Mouse (Mus musculus): ENCODE measurements at regions not wholly inside any gene's neighbourhood (a gene's known extent, or its start where the extent isn't known, plus 50 kb on each side); places are given as distances from the start of the nearest gene placed in this dataset.
A peak's percentile ranks its signal among the peaks of the same experiment; 100 is the strongest.

DNA sequence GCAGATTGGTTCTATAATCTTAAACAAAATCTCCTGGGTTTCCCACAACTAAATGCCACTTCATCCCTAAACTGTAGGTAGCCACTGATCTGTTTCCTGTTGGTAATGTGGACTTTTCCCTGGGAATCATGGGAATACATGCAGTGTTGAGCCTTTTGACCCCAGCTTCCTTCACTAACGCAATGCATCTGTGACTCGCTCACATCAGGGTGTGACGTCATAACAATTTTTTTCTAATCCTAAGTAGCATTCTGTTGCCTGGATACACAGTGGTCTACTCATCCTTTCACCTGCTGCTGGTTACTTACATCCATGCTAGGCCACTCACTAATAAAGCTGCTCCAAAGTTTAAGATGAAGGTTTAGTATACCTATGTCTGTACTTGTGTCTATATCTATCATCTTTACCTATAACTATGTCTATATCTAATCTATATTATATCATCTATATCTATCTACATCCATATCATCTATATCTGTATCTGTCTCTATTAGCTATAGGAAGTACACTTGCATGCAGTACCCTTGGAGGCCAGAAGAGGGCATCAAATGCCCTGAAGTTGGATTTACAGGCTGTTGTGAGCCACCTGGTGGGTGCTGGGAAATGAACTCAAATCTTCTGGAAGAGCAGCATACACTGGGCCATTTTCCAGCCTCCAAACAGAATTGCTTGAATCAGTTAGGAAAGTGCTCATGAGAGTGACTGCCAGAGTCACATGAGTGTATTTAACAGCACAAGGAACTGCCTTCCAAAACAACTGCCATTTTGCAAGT is 157.5 kb upstream of the Rpl34 start:
- no peak for DNase-seq
- Histone ChIP-seq H3K27me3 (ENCODE audit: control insufficient read depth, insufficient read depth, low read length) (no peaks in the 10 kb centered on the region), H3K27ac (ENCODE audit: insufficient read depth, low read length) (no peak overlapping the region), H3K4me3 (replicated peaks; ENCODE audit: insufficient read depth, low read depth, low read length) (no peak overlapping the region), H3K4me1 (ENCODE audit: control insufficient read depth, insufficient read depth, low read length) (no peaks in the 10 kb centered on the region)
- WGBS, result 88% methylated on average over 3 of the region's 3 CpGs
- TF ChIP-seq POLR2A (IDR thresholded peaks at IDR 0.05; ENCODE audit: borderline replicate concordance, insufficient read depth, low read length) (no peak), CTCF (IDR thresholded peaks at IDR 0.05; ENCODE audit: borderline replicate concordance, insufficient read depth, low read depth, low read length) (0 out of 2 replicates have a peak, but pooled peaks have one; percentile 16)

DNA sequence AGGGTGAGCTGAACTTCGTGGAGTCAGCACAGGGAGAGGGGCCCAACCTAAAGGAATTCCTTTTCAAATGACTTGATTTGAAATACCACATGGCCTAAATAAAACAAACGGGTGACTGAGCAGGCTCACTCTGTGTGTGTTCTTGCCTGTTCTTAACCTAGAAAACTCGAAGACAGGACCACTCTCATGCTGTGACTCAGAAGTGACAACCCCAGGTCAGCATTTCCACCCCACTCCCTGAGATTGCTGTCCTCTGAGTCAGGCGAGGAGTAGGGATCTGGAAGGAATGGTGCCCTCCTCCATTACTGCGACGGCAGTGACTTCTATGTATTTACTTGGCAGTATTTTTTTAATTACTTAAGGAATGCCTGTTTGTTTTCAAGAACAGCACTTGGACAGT is 155.8 kb upstream of the Rpl34 start:
- H3K4me3 ChIP-seq (replicated peaks; ENCODE audit: insufficient read depth, low read depth, low read length), result no peak overlapping the region
- H3K27ac ChIP-seq (ENCODE audit: insufficient read depth, low read length), result no peak overlapping the region
- DNase-seq, result no peak
- H3K4me1 ChIP-seq (ENCODE audit: control insufficient read depth, insufficient read depth, low read length), result no peaks in the 10 kb centered on the region
- TF ChIP-seq POLR2A (IDR thresholded peaks at IDR 0.05; ENCODE audit: borderline replicate concordance, insufficient read depth, low read length) (no peak), CTCF (IDR thresholded peaks at IDR 0.05; ENCODE audit: borderline replicate concordance, insufficient read depth, low read depth, low read length) (no peak)
- H3K27me3 ChIP-seq (ENCODE audit: control insufficient read depth, insufficient read depth, low read length), result no peaks in the 10 kb centered on the region
- WGBS, result 53% methylated on average over 6 of the region's 6 CpGs

DNA sequence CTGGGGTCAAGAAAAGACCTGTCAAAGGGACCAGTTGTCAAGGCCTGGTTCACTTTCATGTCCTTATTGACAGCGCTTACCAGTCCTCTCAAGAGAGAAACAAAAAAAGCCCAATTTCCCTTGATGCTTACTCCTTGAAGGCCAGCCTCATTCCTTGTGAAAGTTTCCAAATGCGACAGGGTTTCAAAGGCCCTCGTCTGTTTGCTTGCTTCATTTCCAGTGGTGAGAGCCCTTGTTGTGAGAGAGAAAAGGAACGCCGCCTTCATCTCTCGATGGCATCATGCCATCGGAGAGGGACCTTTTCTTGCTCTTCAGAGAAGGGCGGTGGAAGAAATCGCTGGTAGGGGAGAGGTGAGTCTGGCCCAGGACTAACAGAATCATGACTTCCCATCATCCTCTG is 154.2 kb upstream of the Rpl34 start:
- 86% methylated on average over 9 of the region's 9 CpGs for WGBS
- Histone ChIP-seq H3K4me1 (ENCODE audit: control insufficient read depth, insufficient read depth, low read length) (no peaks in the 10 kb centered on the region), H3K4me3 (replicated peaks; ENCODE audit: insufficient read depth, low read depth, low read length) (no peak overlapping the region), H3K27ac (ENCODE audit: insufficient read depth, low read length) (no peak overlapping the region), H3K27me3 (ENCODE audit: control insufficient read depth, insufficient read depth, low read length) (no peaks in the 10 kb centered on the region)
- DNase-seq, result no peak
- TF ChIP-seq CTCF (IDR thresholded peaks at IDR 0.05; ENCODE audit: borderline replicate concordance, insufficient read depth, low read depth, low read length), result no peak
- TF ChIP-seq POLR2A (IDR thresholded peaks at IDR 0.05; ENCODE audit: borderline replicate concordance, insufficient read depth, low read length), result no peak

DNA sequence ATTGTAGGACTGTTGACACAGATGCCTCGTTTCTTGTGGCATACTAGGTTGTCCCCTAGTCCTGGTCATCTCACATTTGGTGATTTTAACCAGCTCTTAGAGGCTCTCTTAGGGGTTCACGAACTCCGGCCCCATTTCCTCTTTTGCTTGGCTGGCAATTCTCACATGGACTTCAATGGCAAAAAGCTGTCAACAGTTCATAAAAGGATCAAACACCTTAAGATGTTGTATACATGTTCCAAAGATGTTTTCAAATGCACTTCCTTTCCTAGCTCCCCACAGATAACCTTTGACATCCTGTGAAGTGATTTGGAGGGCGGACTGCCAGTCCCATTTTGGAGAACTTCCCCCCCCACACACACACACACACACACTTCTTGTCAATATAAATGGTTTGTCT is 153.7 kb upstream of the Rpl34 start:
- TF ChIP-seq CTCF (IDR thresholded peaks at IDR 0.05; ENCODE audit: borderline replicate concordance, insufficient read depth, low read depth, low read length) (no peak), POLR2A (IDR thresholded peaks at IDR 0.05; ENCODE audit: borderline replicate concordance, insufficient read depth, low read length) (no peak)
- DNase-seq, result no peak
- no peaks in the 10 kb centered on the region for H3K4me1 ChIP-seq (ENCODE audit: control insufficient read depth, insufficient read depth, low read length)
- 87% methylated on average over 4 of the region's 4 CpGs for WGBS
- no peak overlapping the region for H3K4me3 ChIP-seq (replicated peaks; ENCODE audit: insufficient read depth, low read depth, low read length)
- H3K27me3 ChIP-seq (ENCODE audit: control insufficient read depth, insufficient read depth, low read length), result no peaks in the 10 kb centered on the region
- H3K27ac ChIP-seq (ENCODE audit: insufficient read depth, low read length), result no peak overlapping the region

DNA sequence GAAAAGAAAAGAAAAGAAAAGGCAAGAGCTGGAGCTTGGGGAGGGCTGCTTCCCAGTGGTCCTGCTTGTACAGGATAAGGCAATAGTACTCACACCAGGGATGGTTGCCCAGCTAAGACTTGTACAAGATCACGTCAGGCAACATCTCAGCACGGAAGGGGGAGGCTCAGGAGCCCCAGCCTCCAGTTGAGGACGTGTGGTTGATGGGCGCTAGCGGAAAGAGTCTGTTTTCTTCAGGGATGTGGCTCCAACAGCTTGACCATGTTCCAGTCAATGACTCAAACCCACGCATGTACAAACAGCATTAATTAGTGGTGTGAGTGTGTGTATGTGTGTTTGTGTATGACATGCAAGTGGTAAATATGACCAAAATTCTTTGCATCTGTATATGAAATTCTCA is 153.1 kb upstream of the Rpl34 start:
- no peak for DNase-seq
- H3K27me3 ChIP-seq (ENCODE audit: control insufficient read depth, insufficient read depth, low read length), result no peaks in the 10 kb centered on the region
- H3K4me3 ChIP-seq (replicated peaks; ENCODE audit: insufficient read depth, low read depth, low read length), result no peak overlapping the region
- WGBS, result 82% methylated on average over 6 of the region's 6 CpGs
- H3K27ac ChIP-seq (ENCODE audit: insufficient read depth, low read length), result no peak overlapping the region
- no peaks in the 10 kb centered on the region for H3K4me1 ChIP-seq (ENCODE audit: control insufficient read depth, insufficient read depth, low read length)
- TF ChIP-seq POLR2A (IDR thresholded peaks at IDR 0.05; ENCODE audit: borderline replicate concordance, insufficient read depth, low read length) (no peak), CTCF (IDR thresholded peaks at IDR 0.05; ENCODE audit: borderline replicate concordance, insufficient read depth, low read depth, low read length) (no peak)

DNA sequence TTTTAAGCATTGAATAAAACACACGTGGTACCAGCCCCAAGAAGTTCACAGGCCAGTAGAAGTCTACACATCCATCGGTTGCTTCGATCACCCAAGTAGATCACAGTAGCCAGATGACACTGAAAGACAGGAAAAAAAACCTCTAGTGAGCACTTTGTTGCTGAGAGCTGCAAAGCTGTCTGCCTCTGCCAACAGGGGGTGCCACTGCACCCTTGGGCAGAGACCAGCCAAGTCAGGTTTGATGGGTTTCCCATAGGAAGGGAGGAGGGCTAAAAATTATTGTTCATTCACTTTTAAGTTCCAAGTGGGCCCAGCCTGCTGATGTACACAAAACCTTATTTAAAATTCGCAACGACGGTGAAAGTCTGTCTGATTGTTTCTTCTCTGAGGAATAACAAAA is 150.3 kb upstream of the Rpl34 start:
- H3K27ac ChIP-seq (ENCODE audit: insufficient read depth, low read length), result no peak overlapping the region
- no peaks in the 10 kb centered on the region for H3K27me3 ChIP-seq (ENCODE audit: control insufficient read depth, insufficient read depth, low read length)
- DNase-seq, result no peak
- 58% methylated on average over 6 of the region's 6 CpGs for WGBS
- no peak overlapping the region for H3K4me3 ChIP-seq (replicated peaks; ENCODE audit: insufficient read depth, low read depth, low read length)
- H3K4me1 ChIP-seq (ENCODE audit: control insufficient read depth, insufficient read depth, low read length), result no peaks in the 10 kb centered on the region
- TF ChIP-seq POLR2A (IDR thresholded peaks at IDR 0.05; ENCODE audit: borderline replicate concordance, insufficient read depth, low read length) (no peak), CTCF (IDR thresholded peaks at IDR 0.05; ENCODE audit: borderline replicate concordance, insufficient read depth, low read depth, low read length) (no peak)

DNA sequence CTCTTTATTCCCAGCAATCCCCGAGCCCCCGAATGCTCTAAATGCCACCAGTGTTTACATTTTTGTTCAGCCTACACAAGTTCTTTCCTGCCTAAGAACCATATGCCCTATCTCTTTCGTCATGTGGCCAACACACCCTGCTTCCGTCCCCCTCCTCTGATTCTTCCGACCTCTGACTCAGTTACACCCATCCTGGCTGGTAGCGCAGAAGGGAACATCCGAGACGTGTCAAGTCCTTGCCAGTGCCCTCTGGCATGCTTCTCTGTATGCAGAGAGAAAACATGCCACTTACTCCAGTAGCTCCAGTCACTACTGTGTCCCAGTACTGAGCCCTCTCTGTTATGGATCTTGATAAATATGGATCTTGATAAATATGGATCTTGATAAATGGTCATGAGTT is 149.3 kb upstream of the Rpl34 start:
- Histone ChIP-seq H3K27ac (ENCODE audit: insufficient read depth, low read length) (no peak overlapping the region), H3K4me1 (ENCODE audit: control insufficient read depth, insufficient read depth, low read length) (no peaks in the 10 kb centered on the region), H3K4me3 (replicated peaks; ENCODE audit: insufficient read depth, low read depth, low read length) (no peak overlapping the region), H3K27me3 (ENCODE audit: control insufficient read depth, insufficient read depth, low read length) (no peaks in the 10 kb centered on the region)
- 70% methylated on average over 8 of the region's 8 CpGs for WGBS
- no peak for DNase-seq
- TF ChIP-seq POLR2A (IDR thresholded peaks at IDR 0.05; ENCODE audit: borderline replicate concordance, insufficient read depth, low read length), result no peak
- no peak for TF ChIP-seq CTCF (IDR thresholded peaks at IDR 0.05; ENCODE audit: borderline replicate concordance, insufficient read depth, low read depth, low read length)

DNA sequence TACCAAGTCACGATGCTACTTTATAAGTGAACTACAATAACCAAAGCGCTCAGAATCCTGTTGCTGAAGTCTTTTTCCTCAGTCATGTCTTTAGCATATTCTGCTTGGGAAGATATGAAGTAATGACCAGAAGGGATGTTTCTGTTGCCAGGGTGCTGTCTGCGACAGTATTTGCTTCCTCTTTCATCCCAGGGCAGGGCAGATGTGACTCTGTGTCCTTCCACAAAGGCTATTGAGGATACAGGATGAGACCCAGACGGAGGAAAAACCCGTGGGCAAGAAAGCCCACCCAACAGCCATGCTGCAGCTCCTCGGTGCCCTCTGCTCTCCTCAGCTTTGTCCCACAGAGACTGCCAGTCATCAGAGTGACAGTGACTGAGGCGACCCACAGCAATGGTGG is 148.6 kb upstream of the Rpl34 start:
- no peak for DNase-seq
- Histone ChIP-seq H3K27me3 (ENCODE audit: control insufficient read depth, insufficient read depth, low read length) (no peaks in the 10 kb centered on the region), H3K4me1 (ENCODE audit: control insufficient read depth, insufficient read depth, low read length) (no peaks in the 10 kb centered on the region), H3K4me3 (replicated peaks; ENCODE audit: insufficient read depth, low read depth, low read length) (no peak overlapping the region), H3K27ac (ENCODE audit: insufficient read depth, low read length) (no peak overlapping the region)
- TF ChIP-seq POLR2A (IDR thresholded peaks at IDR 0.05; ENCODE audit: borderline replicate concordance, insufficient read depth, low read length) (no peak), CTCF (IDR thresholded peaks at IDR 0.05; ENCODE audit: borderline replicate concordance, insufficient read depth, low read depth, low read length) (no peak)
- 79% methylated on average over 7 of the region's 7 CpGs for WGBS
